Mouse (Mus musculus): ENCODE results near the gene Syt5. TPM values are rescaled to one million over a fixed set of nuclear protein-coding genes. Genes with fewer than 3 reads are reported as not detected.

The Syt5 gene
- polyA plus RNA-seq, 1 experiment from 2014 or later: 6.7 TPM

DNA sequence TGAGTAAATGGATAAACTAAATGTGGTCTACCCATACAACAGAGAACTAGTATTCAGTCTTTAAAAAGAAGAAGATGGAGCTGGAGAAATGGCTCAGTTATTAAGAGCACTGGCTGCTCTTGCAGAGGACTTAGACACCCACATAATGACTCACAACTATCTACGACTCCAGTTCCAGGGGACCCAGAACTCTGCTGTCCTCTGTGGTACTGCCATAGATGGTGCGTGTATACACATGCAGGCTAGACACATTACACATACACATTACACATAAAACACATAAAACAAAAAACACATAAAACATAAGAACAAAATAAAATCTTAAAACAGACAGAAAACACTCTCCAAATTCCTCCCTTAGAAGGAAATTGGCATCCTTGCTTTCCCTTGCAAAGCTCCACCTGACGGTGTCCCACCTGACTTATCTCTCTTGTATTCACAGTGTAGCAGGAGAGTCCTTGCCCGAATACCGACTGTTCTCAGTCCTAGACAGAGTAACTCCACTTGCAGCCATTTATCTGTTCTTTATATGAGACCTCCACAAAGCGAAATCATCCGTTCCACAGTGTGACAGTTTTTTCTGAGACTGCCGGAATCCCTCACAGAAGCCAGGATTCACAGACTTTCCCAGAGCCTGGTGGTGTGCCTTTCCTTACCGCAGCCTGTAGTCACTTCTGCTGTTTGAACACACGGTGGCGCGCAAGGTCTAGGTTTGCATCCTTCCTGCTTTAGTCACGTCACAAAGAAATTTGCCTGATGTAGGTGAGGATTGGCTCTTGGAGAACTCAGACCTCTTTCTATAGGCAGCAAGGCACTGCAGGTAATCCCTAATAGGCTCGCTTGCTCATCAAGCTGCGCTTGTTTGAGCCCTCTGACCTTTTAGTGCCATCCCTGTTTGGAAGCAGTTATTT lies 9.2 kb upstream of the Syt5 start:
- Histone ChIP-seq H3K27ac (replicated peaks) (no peak overlapping the region), H3K9ac (ENCODE audit: low read length) (no peak overlapping the region), H3K4me2 (replicated peaks; ENCODE audit: low read depth) (no peak overlapping the region), H3K4me1 (replicated peaks; ENCODE audit: control insufficient read depth, insufficient read depth) (no peaks in the 10 kb centered on the region), H3K36me3 (ENCODE audit: control insufficient read depth, insufficient read depth, low read length) (no peaks in the 10 kb centered on the region), H3K27me3 (ENCODE audit: control insufficient read depth, insufficient read depth, low read length) (no peaks in the 10 kb centered on the region), H3K9me3 (ENCODE audit: control insufficient read depth, low read length) (no peaks in the 10 kb centered on the region), H3K4me3 (ENCODE audit: low read depth, low read length) (no peak overlapping the region)
- 18% methylated on average over 15 of the region's 15 CpGs for WGBS
- TF ChIP-seq EP300 (optimal IDR thresholded peaks at IDR 0.05) (no peak), CTCF (IDR thresholded peaks at IDR 0.05; ENCODE audit: low read depth) (peak; percentile 97)
- DNase-seq (ENCODE audit: low spot score) (peak; percentile 89), ATAC-seq (ENCODE audit: low FRiP score, low TSS enrichment) (peak; percentile 92)

DNA sequence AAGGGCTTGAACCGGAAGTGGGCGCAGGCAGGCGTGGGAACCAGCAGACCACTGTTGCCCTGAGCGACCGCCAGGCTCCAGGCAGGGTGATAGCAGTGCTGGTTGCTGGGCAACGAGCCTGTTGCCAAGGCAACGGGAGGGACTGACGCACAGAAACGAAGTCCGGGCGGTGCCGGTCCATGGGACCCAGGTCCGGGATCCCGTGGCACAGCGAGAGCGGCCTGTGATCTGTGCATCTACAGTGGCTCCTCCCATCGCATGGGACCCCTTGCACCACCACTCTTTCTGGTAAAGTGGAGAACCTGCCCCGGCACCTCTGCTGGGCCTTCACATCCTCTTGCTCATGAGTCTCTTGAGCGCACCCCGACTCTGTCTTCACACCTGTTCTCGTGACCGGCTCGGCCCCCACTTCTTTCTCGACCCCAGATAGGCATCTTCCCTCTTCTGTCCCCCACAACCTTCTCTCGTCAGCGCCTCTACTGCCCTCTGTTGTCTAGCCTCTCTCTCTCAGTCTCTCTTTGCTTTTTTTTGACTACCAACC lies 680 bp downstream of the Syt5 start:
- peak; percentile 29; the same call in 1 of the 2 replicates for TF ChIP-seq CTCF (IDR thresholded peaks at IDR 0.05; ENCODE audit: low read depth)
- TF ChIP-seq EP300 (optimal IDR thresholded peaks at IDR 0.05): no peak
- peak; percentile 68 for ATAC-seq (ENCODE audit: low FRiP score, low TSS enrichment)
- no peak overlapping the region for H3K9ac ChIP-seq (ENCODE audit: low read length)

GRCm38 (mm10) chr7:4546050-4546449 lies 1.3 kb downstream of the Syt5 start:
- ATAC-seq (ENCODE audit: low FRiP score, low TSS enrichment) (no peak), DNase-seq (ENCODE audit: low spot score) (no peak)
- Histone ChIP-seq H3K4me2 (replicated peaks; ENCODE audit: low read depth) (no peak overlapping the region), H3K27me3 (ENCODE audit: control insufficient read depth, insufficient read depth, low read length) (no peaks in the 10 kb centered on the region), H3K27ac (replicated peaks) (no peak overlapping the region), H3K9ac (ENCODE audit: low read length) (no peak overlapping the region), H3K9me3 (ENCODE audit: control insufficient read depth, low read length) (no peaks in the 10 kb centered on the region), H3K36me3 (ENCODE audit: control insufficient read depth, insufficient read depth, low read length) (no peaks in the 10 kb centered on the region), H3K4me3 (ENCODE audit: low read depth, low read length) (no peak overlapping the region), H3K4me1 (replicated peaks; ENCODE audit: control insufficient read depth, insufficient read depth) (no peaks in the 10 kb centered on the region)
- 74% methylated on average over 15 of the region's 15 CpGs for WGBS
- TF ChIP-seq EP300 (optimal IDR thresholded peaks at IDR 0.05) (no peak), CTCF (IDR thresholded peaks at IDR 0.05; ENCODE audit: low read depth) (no peak)

More for the DNA sequence above, 680 bp downstream of the Syt5 start:
- Histone ChIP-seq H3K4me1 (replicated peaks; ENCODE audit: control insufficient read depth, insufficient read depth) (no peaks in the 10 kb centered on the region), H3K27ac (replicated peaks) (no peak overlapping the region), H3K4me3 (ENCODE audit: low read depth, low read length) (peak overlapping the region; percentile 24; the same call in 1 of the 2 replicates), H3K4me2 (replicated peaks; ENCODE audit: low read depth) (peak overlapping the region; percentile 53), H3K27me3 (ENCODE audit: control insufficient read depth, insufficient read depth, low read length) (no peaks in the 10 kb centered on the region), H3K9me3 (ENCODE audit: control insufficient read depth, low read length) (no peaks in the 10 kb centered on the region), H3K36me3 (ENCODE audit: control insufficient read depth, insufficient read depth, low read length) (no peaks in the 10 kb centered on the region)
- DNase-seq (ENCODE audit: low spot score): peak; percentile 59
- 4% methylated on average over 26 of the region's 26 CpGs for WGBS

DNA sequence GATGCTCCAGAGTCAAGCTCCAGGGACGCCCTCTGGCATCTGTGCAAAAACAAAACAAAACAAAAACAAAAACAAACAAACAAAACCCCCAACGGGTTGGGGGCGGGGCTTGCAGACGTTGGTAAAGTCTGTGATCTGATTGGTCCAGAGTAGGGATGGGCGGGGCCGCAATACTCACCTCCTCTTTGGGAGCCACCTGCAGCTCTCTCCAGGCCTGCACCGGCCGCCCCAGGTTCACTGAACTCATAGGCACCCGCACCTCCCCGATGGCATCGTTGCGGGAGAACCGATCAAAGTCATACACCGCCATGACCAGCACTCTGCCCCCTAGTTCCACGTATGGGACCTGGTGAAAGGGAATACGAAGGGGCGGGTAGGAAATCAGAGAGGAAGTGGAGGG lies 5.3 kb downstream of the Syt5 start:
- Histone ChIP-seq H3K4me3 (ENCODE audit: low read depth, low read length) (no peak overlapping the region), H3K27me3 (ENCODE audit: control insufficient read depth, insufficient read depth, low read length) (no peaks in the 10 kb centered on the region), H3K9me3 (ENCODE audit: control insufficient read depth, low read length) (no peaks in the 10 kb centered on the region), H3K36me3 (ENCODE audit: control insufficient read depth, insufficient read depth, low read length) (no peaks in the 10 kb centered on the region), H3K4me2 (replicated peaks; ENCODE audit: low read depth) (no peak overlapping the region), H3K9ac (ENCODE audit: low read length) (no peak overlapping the region), H3K4me1 (replicated peaks; ENCODE audit: control insufficient read depth, insufficient read depth) (no peaks in the 10 kb centered on the region), H3K27ac (replicated peaks) (no peak overlapping the region)
- WGBS: 46% methylated on average over 17 of the region's 17 CpGs
- ATAC-seq (ENCODE audit: low FRiP score, low TSS enrichment): no peak
- DNase-seq (ENCODE audit: low spot score): no peak
- no peak for TF ChIP-seq CTCF (IDR thresholded peaks at IDR 0.05; ENCODE audit: low read depth)
- no peak for TF ChIP-seq EP300 (optimal IDR thresholded peaks at IDR 0.05)

GRCm38 (mm10) chr7:4541344-4541743 lies 6.0 kb downstream of the Syt5 start:
- H3K9me3 ChIP-seq (ENCODE audit: control insufficient read depth, low read length): no peaks in the 10 kb centered on the region
- DNase-seq (ENCODE audit: low spot score): no peak
- WGBS: 62% methylated on average over 5 of the region's 5 CpGs
- no peaks in the 10 kb centered on the region for H3K36me3 ChIP-seq (ENCODE audit: control insufficient read depth, insufficient read depth, low read length)
- H3K9ac ChIP-seq (ENCODE audit: low read length): no peak overlapping the region
- no peak overlapping the region for H3K27ac ChIP-seq (replicated peaks)
- no peak for TF ChIP-seq EP300 (optimal IDR thresholded peaks at IDR 0.05)
- no peak for TF ChIP-seq CTCF (IDR thresholded peaks at IDR 0.05; ENCODE audit: low read depth)
- no peak for ATAC-seq (ENCODE audit: low FRiP score, low TSS enrichment)
- H3K27me3 ChIP-seq (ENCODE audit: control insufficient read depth, insufficient read depth, low read length): no peaks in the 10 kb centered on the region
- H3K4me3 ChIP-seq (ENCODE audit: low read depth, low read length): no peak overlapping the region
- H3K4me1 ChIP-seq (replicated peaks; ENCODE audit: control insufficient read depth, insufficient read depth): no peaks in the 10 kb centered on the region
- H3K4me2 ChIP-seq (replicated peaks; ENCODE audit: low read depth): no peak overlapping the region

DNA sequence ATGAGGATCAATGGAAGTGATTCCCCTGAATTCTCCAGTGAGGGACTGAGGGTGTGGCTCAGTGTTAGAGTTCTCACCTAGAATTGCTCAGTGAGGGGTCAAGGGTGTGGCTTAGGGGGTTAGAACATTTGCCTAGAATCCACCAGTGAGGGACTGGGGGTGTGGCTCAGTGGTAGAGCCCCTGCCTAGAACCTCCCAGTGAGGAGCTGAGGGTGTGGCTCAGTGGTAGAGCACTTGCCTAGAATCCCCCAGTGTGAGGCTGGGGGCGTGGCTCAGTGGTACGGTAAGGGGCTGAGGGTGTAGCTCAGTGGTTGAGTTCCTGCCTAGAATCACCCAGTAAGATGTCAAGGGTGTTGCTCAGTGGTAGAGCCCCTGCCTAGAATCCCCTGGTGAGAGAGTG lies 8.3 kb downstream of the Syt5 start:
- TF ChIP-seq CTCF (IDR thresholded peaks at IDR 0.05; ENCODE audit: low read depth): no peak
- no peak for TF ChIP-seq EP300 (optimal IDR thresholded peaks at IDR 0.05)
- ATAC-seq (ENCODE audit: low FRiP score, low TSS enrichment) (no peak), DNase-seq (ENCODE audit: low spot score) (no peak)
- no peaks in the 10 kb centered on the region for H3K27me3 ChIP-seq (ENCODE audit: control insufficient read depth, insufficient read depth, low read length)
- no peak overlapping the region for H3K4me3 ChIP-seq (ENCODE audit: low read depth, low read length)
- no peaks in the 10 kb centered on the region for H3K36me3 ChIP-seq (ENCODE audit: control insufficient read depth, insufficient read depth, low read length)
- H3K9ac ChIP-seq (ENCODE audit: low read length): no peak overlapping the region
- no peak overlapping the region for H3K27ac ChIP-seq (replicated peaks)
- no peak overlapping the region for H3K4me2 ChIP-seq (replicated peaks; ENCODE audit: low read depth)
- WGBS: 63% methylated on average over 2 of the region's 2 CpGs
- no peaks in the 10 kb centered on the region for H3K4me1 ChIP-seq (replicated peaks; ENCODE audit: control insufficient read depth, insufficient read depth)
- no peaks in the 10 kb centered on the region for H3K9me3 ChIP-seq (ENCODE audit: control insufficient read depth, low read length)
